Mouse (Mus musculus) forebrain, embryonic 11.5 days (tissue): ENCODE results near the gene Erg28. TPM values are rescaled to one million over a fixed set of nuclear protein-coding genes. Genes with fewer than 3 reads are reported as not detected.

Experiments used
- ATAC-seq: fragments of 200-750 bp; cut with Nextera tagmentation; replicated peaks from 2 replicates; pipeline ENCODE4 v1.8.0; 2017; ENCODE audit warnings: moderate TSS enrichment; ENCODE audit not compliant: low FRiP score
- DNase-seq: peaks from one replicate; pipeline ENCODE4 v3.0.0-alpha.2; 2017; ENCODE audit warnings: low spot score
- H3K27ac ChIP-seq: fragments of 300-500 bp; sonication (generic); 2 replicates; pipeline ENCODE4 v1.5.1; 2014; ENCODE audit warnings: low read depth, low read length
- H3K27me3 ChIP-seq: fragments of 300-500 bp; sonication (generic); 2 replicates; pipeline ENCODE4 v1.6.1; 2014; ENCODE audit warnings: mild to moderate bottlenecking, low read length, mixed read lengths; ENCODE audit not compliant: control insufficient read depth, insufficient read depth
- H3K36me3 ChIP-seq: fragments of 300-500 bp; sonication (generic); 2 replicates; pipeline ENCODE4 v1.6.1; 2014; ENCODE audit warnings: mild to moderate bottlenecking, low read length, moderate library complexity, mixed read lengths; ENCODE audit not compliant: control insufficient read depth, insufficient read depth
- H3K4me1 ChIP-seq: fragments of 300-500 bp; sonication (generic); replicated peaks from 2 replicates; pipeline ENCODE4 v1.6.1; 2014; ENCODE audit warnings: low read length, mixed read lengths; ENCODE audit not compliant: control insufficient read depth, insufficient read depth
- H3K4me2 ChIP-seq: fragments of 300-500 bp; sonication (generic); 2 replicates; pipeline ENCODE4 v1.6.1; 2014; ENCODE audit warnings: low read depth, mild to moderate bottlenecking, low read length, moderate library complexity, mixed read lengths; ENCODE audit not compliant: severe bottlenecking
- H3K4me3 ChIP-seq: fragments of 300-500 bp; sonication (generic); 2 replicates; pipeline ENCODE4 v1.5.1; 2014; ENCODE audit warnings: low read depth, low read length
- H3K9ac ChIP-seq: fragments of 300-500 bp; sonication (generic); 2 replicates; pipeline ENCODE4 v1.6.1; 2014; ENCODE audit warnings: low read length
- H3K9me3 ChIP-seq: fragments of 300-500 bp; sonication (generic); 2 replicates; pipeline ENCODE4 v1.6.1; 2016; ENCODE audit warnings: low read length, mixed read lengths; ENCODE audit not compliant: control insufficient read depth
- WGBS: fragments of 180-500 bp; shearing (Covaris S2); extraction: QIAGEN DNeasy Blood & Tissue Kit; methylation state at CpG from one replicate; pipeline ENCODE4 v1.1.7; 2014; 5-methylcytosine and 5-hydroxymethylcytosine counted together
- polyA plus RNA-seq: library from polyadenylated mRNA; unstranded; fragments of >200 nt; fragmentation: Nextera tagmentation; extraction: Ambion mirVana; gene quantifications from 2 replicates; pipeline ENCODE4 v1.2.1, GENCODE M21; 2014

Erg28 gene
- polyA plus RNA-seq, 1 experiment from 2014 or later, result 107 TPM

- H3K9me3 ChIP-seq, result no peaks in the 10 kb centered on the region
- H3K4me1 ChIP-seq, result no peaks in the 10 kb centered on the region
- no peak overlapping the region for H3K4me3 ChIP-seq
- no peak overlapping the region for H3K27ac ChIP-seq
- no peak for ATAC-seq
- no peaks in the 10 kb centered on the region; the same call in 1 of the 2 replicates for H3K36me3 ChIP-seq
- H3K27me3 ChIP-seq, result no peaks in the 10 kb centered on the region
- H3K9ac ChIP-seq, result no peak overlapping the region
- WGBS, result 90% methylated on average over 7 of the region's 7 CpGs
- no peak overlapping the region for H3K4me2 ChIP-seq
- no peak for DNase-seq
Observed at GRCm38 (mm10) chr12:85857300-85857699, 33.0 kb upstream of the Erg28 start.

DNA sequence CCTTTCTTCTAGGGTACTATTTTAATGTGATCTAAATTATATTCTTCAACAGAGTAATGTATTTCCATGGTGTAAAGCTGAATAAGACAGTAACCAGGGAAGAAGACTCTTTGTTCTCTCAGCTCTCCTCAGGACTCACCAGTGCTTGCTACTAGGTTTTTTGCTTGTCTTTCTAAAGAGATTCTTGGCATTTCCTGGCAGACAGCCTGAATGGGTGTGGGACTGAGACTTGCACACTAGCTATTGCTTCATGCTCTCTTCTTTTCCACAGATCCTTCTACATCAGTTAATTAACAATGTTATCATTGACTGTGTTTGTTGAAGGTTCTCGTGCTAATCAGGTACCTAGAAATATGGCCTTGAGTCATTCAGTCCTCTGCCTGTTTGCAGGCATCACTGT is 29.9 kb upstream of the Erg28 start:
- Histone ChIP-seq H3K4me1 (no peaks in the 10 kb centered on the region), H3K4me2 (no peak overlapping the region), H3K9me3 (no peaks in the 10 kb centered on the region), H3K27me3 (no peaks in the 10 kb centered on the region), H3K27ac (no peak overlapping the region), H3K36me3 (no peaks in the 10 kb centered on the region; the same call in 1 of the 2 replicates), H3K9ac (no peak overlapping the region), H3K4me3 (no peak overlapping the region)
- DNase-seq, result no peak
- 92% methylated on average over 1 of the region's 1 CpGs for WGBS
- ATAC-seq, result no peak

DNA sequence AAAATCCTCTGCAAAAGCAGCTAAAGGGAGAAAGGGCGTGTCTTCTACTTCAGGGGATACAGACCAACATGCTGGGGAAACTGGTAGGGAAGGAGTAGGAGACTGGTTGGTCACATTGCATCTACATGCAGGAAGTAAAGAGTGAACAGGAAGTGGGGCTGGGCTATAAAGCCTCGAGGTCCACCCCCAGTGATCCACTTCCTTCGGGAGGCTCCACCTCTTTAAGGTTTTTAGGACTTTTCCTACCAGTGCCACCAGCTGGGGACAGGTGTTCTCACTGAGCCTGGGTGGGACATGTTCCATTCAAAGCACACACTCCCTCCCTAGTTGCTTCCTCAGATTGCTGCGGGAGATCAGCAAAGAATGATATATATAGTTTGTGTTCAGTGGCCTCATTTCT is 29.5 kb upstream of the Erg28 start:
- no peaks in the 10 kb centered on the region; the same call in 1 of the 2 replicates for H3K36me3 ChIP-seq

DNA sequence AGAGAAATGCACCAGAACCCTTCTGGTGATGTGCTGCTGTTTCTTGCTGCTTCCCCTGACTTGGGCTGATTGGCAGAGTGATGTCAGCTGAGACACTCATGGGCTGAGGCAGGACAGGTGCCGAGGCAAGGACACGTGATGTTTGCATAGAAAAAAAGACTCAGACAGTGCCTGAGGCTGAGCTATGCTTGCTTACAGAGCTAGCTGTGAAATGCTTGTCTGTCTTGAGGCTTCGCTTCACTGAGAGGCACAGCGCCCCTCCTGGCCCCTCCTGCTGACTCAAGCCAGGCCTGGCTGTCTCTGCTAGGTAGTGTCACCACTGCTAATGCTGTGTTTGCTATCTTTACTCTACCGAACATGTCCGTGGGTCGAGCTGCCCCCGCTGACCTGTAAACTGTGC is 26.3 kb upstream of the Erg28 start:
- Histone ChIP-seq H3K4me1 (no peaks in the 10 kb centered on the region), H3K9ac (no peak overlapping the region), H3K27me3 (no peaks in the 10 kb centered on the region), H3K4me2 (no peak overlapping the region), H3K9me3 (no peaks in the 10 kb centered on the region), H3K27ac (no peak overlapping the region), H3K36me3 (no peaks in the 10 kb centered on the region; the same call in 1 of the 2 replicates), H3K4me3 (no peak overlapping the region)
- DNase-seq (no peak), ATAC-seq (no peak)
- WGBS, result 85% methylated on average over 8 of the region's 8 CpGs

More for the DNA sequence above, 29.5 kb upstream of the Erg28 start:
- H3K9ac ChIP-seq, result no peak overlapping the region
- no peak for DNase-seq
- H3K4me1 ChIP-seq, result no peaks in the 10 kb centered on the region
- no peak overlapping the region for H3K27ac ChIP-seq
- no peak overlapping the region for H3K4me2 ChIP-seq
- H3K27me3 ChIP-seq, result no peaks in the 10 kb centered on the region
- H3K9me3 ChIP-seq, result no peaks in the 10 kb centered on the region
- 93% methylated on average over 4 of the region's 4 CpGs for WGBS
- no peak overlapping the region for H3K4me3 ChIP-seq
- ATAC-seq, result no peak

GRCm38 (mm10) chr12:85848164-85848958 is 24.0 kb upstream of the Erg28 start:
- DNase-seq (no peak), ATAC-seq (no peak)
- no peaks in the 10 kb centered on the region for H3K9me3 ChIP-seq
- H3K4me1 ChIP-seq, result no peaks in the 10 kb centered on the region
- H3K36me3 ChIP-seq, result no peaks in the 10 kb centered on the region; the same call in 1 of the 2 replicates
- no peak overlapping the region for H3K4me3 ChIP-seq
- no peak overlapping the region for H3K4me2 ChIP-seq
- H3K27me3 ChIP-seq, result no peaks in the 10 kb centered on the region
- 83% methylated on average over 7 of the region's 7 CpGs for WGBS
- no peak overlapping the region for H3K9ac ChIP-seq
- H3K27ac ChIP-seq, result no peak overlapping the region

DNA sequence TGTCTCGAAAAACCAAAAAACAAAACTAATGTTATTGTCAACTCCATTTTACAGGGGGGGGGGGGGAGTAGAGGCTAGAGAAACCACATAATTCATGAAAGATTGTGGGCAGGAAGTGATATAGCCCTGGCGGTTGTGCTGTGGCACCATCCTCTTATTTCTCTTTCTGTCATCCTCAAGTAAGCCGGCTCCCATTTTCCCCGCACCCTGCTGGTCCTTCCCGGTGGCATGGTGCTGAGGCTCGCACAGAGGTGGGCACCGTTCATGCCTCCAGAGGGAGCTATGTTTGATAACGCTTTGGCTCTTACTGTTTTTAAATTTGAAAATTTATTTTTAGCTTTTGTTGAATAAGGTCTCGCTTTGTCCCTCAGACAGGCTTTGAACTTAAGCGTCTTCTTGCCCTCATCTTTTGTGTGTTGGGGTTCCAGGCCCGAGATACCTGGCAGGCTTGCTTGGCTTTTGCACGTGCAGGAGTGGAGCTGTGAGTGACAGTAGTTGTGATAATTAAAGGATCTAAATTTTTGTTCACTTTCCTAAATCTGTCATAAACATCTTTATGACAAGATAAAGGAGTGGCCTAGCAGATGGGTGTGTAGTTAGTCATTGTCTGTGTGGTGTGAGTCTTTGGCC is 15.1 kb upstream of the Erg28 start:
- 91% methylated on average over 12 of the region's 12 CpGs for WGBS
- no peak for ATAC-seq
- H3K9me3 ChIP-seq, result no peaks in the 10 kb centered on the region
- H3K4me3 ChIP-seq, result no peak overlapping the region
- DNase-seq, result no peak
- no peaks in the 10 kb centered on the region; the same call in 1 of the 2 replicates for H3K4me1 ChIP-seq
- no peak overlapping the region for H3K4me2 ChIP-seq
- no peak overlapping the region for H3K27ac ChIP-seq
- no peaks in the 10 kb centered on the region for H3K27me3 ChIP-seq
- H3K36me3 ChIP-seq, result no peaks in the 10 kb centered on the region
- H3K9ac ChIP-seq, result no peak overlapping the region

GRCm38 (mm10) chr12:85837765-85838164 is 13.4 kb upstream of the Erg28 start:
- Histone ChIP-seq H3K27me3 (no peaks in the 10 kb centered on the region), H3K27ac (no peak overlapping the region), H3K9me3 (no peaks in the 10 kb centered on the region), H3K4me1 (no peaks in the 10 kb centered on the region; the same call in 1 of the 2 replicates), H3K9ac (no peak overlapping the region), H3K36me3 (no peaks in the 10 kb centered on the region), H3K4me3 (no peak overlapping the region), H3K4me2 (no peak overlapping the region)
- WGBS, result 87% methylated on average over 2 of the region's 2 CpGs
- ATAC-seq, result no peak
- DNase-seq, result no peak

- no peaks in the 10 kb centered on the region for H3K36me3 ChIP-seq
- WGBS, result 84% methylated on average over 2 of the region's 2 CpGs
- no peak overlapping the region for H3K4me2 ChIP-seq
- no peaks in the 10 kb centered on the region; the same call in 1 of the 2 replicates for H3K4me1 ChIP-seq
- no peaks in the 10 kb centered on the region for H3K27me3 ChIP-seq
- H3K9me3 ChIP-seq, result no peaks in the 10 kb centered on the region
- H3K9ac ChIP-seq, result no peak overlapping the region
- no peak for ATAC-seq
- no peak overlapping the region for H3K27ac ChIP-seq
- peak; percentile 14 for DNase-seq
- no peak overlapping the region for H3K4me3 ChIP-seq
Observed at GRCm38 (mm10) chr12:85834543-85834942, 10.2 kb upstream of the Erg28 start.
